Mouse (Mus musculus) liver, embryonic 12.5 days (tissue): ENCODE measurements around the gene Rnf141. TPM values are rescaled to one million over a fixed set of nuclear protein-coding genes. Genes with fewer than 3 reads are reported as not detected.

Experiments
- ATAC-seq: fragments of 200-750 bp; cut with Nextera tagmentation; 2 replicates; pipeline ENCODE4 v1.8.0; 2017; ENCODE audit warnings: moderate number of reproducible peaks, mild to moderate bottlenecking, moderate library complexity
- H3K27ac ChIP-seq: fragments of 300-500 bp; sonication (generic); 2 replicates; pipeline ENCODE4 v1.5.1; 2016; ENCODE audit warnings: mild to moderate bottlenecking
- H3K27me3 ChIP-seq: fragments of 300-500 bp; sonication (generic); replicated peaks from 2 replicates; pipeline ENCODE4 v1.6.1; 2016; ENCODE audit warnings: mild to moderate bottlenecking, moderate library complexity
- H3K36me3 ChIP-seq: fragments of 300-500 bp; sonication (generic); 2 replicates; pipeline ENCODE4 v1.6.1; 2016; ENCODE audit warnings: mild to moderate bottlenecking, moderate library complexity
- H3K4me1 ChIP-seq: fragments of 300-500 bp; sonication (generic); 2 replicates; pipeline ENCODE4 v1.6.1; 2016
- H3K4me2 ChIP-seq: fragments of 300-500 bp; sonication (generic); 2 replicates; pipeline ENCODE4 v1.6.1; 2016; ENCODE audit warnings: mild to moderate bottlenecking, moderate library complexity
- H3K4me3 ChIP-seq: fragments of 300-500 bp; sonication (generic); 2 replicates; pipeline ENCODE4 v1.5.1; 2016; ENCODE audit warnings: mild to moderate bottlenecking, moderate library complexity
- H3K9ac ChIP-seq: fragments of 300-500 bp; sonication (generic); 2 replicates; pipeline ENCODE4 v1.6.1; 2016; ENCODE audit warnings: mild to moderate bottlenecking, moderate library complexity
- H3K9me3 ChIP-seq: fragments of 300-500 bp; sonication (generic); replicated peaks from 2 replicates; pipeline ENCODE4 v1.6.1; 2016; ENCODE audit warnings: mild to moderate bottlenecking, moderate library complexity
- WGBS: fragments of 180-500 bp; shearing (Covaris S2); methylation state at CpG from one replicate; pipeline ENCODE4 v1.1.7; 2016; ENCODE audit not compliant: insufficient replicate concordance; 5-methylcytosine and 5-hydroxymethylcytosine counted together
- microRNA-seq: library from miRNA; unstranded; fragments of <30 nt; microRNA quantifications from one replicate; pipeline ENCODE4, GENCODE M21; 2017
- polyA plus RNA-seq: library from polyadenylated mRNA; unstranded; fragments of >200 nt; fragmentation: Nextera tagmentation; extraction: Ambion mirVana; gene quantifications from 2 replicates; pipeline ENCODE4 v1.2.1, GENCODE M21; 2016

Gene Rnf141
- polyA plus RNA-seq, 1 experiment from 2014 or later: 29.1 TPM

DNA sequence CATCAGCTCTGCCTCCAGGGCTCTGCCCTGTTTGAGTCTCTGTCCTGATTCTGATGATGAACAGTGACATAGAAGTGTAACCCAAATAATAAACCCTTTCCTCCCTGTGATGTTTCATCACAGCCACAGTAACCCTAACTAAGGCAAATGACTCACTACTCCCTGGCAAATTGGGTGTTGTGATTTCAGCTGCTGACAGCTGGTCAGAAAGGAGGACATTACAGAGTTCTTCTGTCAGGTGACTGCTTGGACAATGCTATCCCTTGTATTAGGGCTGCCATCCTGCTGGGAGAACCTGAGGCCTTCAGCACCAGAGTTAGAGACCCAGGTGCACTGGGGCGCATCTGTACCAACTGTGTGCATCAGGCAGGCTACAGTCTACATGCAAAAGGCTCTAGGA is 90.9 kb downstream of the Rnf141 start:
- no peak overlapping the region for H3K9ac ChIP-seq
- 0 out of 2 replicates have a peak, but pooled peaks cover 3% of the 10 kb centered on the region for H3K4me1 ChIP-seq
- no peak overlapping the region for H3K4me2 ChIP-seq
- H3K9me3 ChIP-seq: no peaks in the 10 kb centered on the region
- H3K27me3 ChIP-seq: 0 out of 2 replicates have a peak, but pooled peaks cover 6% of the 10 kb centered on the region
- H3K4me3 ChIP-seq: no peak overlapping the region
- H3K36me3 ChIP-seq: no peaks in the 10 kb centered on the region
- no peak for ATAC-seq
- 77% methylated on average over 1 of the region's 1 CpGs for WGBS
- no peak overlapping the region for H3K27ac ChIP-seq

DNA sequence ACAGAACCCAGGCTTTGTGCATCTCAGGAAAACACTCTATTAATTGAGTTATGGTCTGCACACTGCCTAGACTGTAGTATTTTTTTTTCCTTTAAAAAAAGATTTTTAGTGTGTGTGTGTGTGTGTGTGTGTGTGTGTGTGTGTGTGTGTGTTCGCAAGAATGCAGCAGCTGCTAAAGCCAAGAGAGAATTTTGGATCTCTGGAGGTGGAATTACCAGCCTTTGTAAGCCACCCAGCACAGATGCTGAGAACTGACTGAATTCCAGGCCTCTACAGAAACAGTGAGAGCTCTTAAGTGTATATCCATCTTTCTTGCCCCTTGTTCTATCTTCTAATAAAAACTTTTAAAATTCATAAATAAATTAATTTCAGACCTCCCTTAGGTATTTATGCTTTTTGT is 92.6 kb downstream of the Rnf141 start:
- H3K27ac ChIP-seq: no peak overlapping the region
- H3K36me3 ChIP-seq: no peaks in the 10 kb centered on the region
- no peak overlapping the region for H3K9ac ChIP-seq
- no peak overlapping the region for H3K4me2 ChIP-seq
- H3K4me1 ChIP-seq: peaks cover 7% of the 10 kb centered on the region; the same call in 1 of the 2 replicates
- no peaks in the 10 kb centered on the region for H3K9me3 ChIP-seq
- H3K4me3 ChIP-seq: no peak overlapping the region
- H3K27me3 ChIP-seq: 0 out of 2 replicates have a peak, but pooled peaks cover 6% of the 10 kb centered on the region
- WGBS: no CpG with 5 or more reads among the region's 1 CpGs
- no peak for ATAC-seq

DNA sequence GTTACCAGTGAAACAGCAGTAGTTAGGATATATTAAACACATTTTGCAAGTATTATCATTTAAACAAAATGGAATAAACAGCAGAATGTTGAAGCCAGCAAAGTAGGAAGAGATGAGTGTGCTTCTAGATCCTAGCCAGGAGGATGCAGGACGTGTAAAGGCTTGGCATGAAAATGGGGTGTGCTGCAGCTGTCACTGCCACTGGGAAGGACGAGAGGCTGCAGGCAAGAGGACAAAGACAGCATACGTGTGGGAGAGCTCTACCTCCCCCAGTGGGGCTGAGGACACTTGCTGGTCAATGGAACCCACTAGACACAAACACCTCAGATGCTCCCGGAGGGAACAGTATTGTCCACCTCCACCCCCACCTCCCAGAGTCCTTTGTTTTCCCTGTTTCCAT is 93.4 kb downstream of the Rnf141 start:
- no peak overlapping the region for H3K27ac ChIP-seq
- no peaks in the 10 kb centered on the region for H3K36me3 ChIP-seq
- H3K9ac ChIP-seq: no peak overlapping the region
- no peak for ATAC-seq
- 0 out of 2 replicates have a peak, but pooled peaks cover 3% of the 10 kb centered on the region for H3K27me3 ChIP-seq
- no peak overlapping the region for H3K4me3 ChIP-seq
- H3K9me3 ChIP-seq: no peaks in the 10 kb centered on the region
- H3K4me2 ChIP-seq: no peak overlapping the region
- H3K4me1 ChIP-seq: peaks cover 7% of the 10 kb centered on the region; the same call in 1 of the 2 replicates
- 49% methylated on average over 4 of the region's 4 CpGs for WGBS

Small RNA genes lying within 50 kb of the gene (microRNA-seq; reads per million reads assigned to microRNA genes)
- not detected for gene Gm47282

Other genes with a start within 250 kb of the Rnf141 start
- 7.2 and 9.2 TPM in 2 replicates for gene Sbf2, start 229.5 kb downstream of the Rnf141 start, polyA plus RNA-seq
- gene Adm, start 216.8 kb downstream of the Rnf141 start, polyA plus RNA-seq: 7.8 and 8.9 TPM in 2 replicates
- 33.7 and 34.2 TPM in 2 replicates for gene Ampd3, start 76.3 kb downstream of the Rnf141 start, polyA plus RNA-seq
- 26.7 and 28.6 TPM in 2 replicates for gene Lyve1, start 18.8 kb upstream of the Rnf141 start, polyA plus RNA-seq
- 14.7 and 14.9 TPM in 2 replicates for gene Mrvi1, start 138.0 kb upstream of the Rnf141 start, polyA plus RNA-seq
- gene Ctr9, start 184.5 kb upstream of the Rnf141 start, polyA plus RNA-seq: 40.3 and 40.5 TPM in 2 replicates
- gene Eif4g2, start 238.6 kb upstream of the Rnf141 start, polyA plus RNA-seq: 687 and 693 TPM in 2 replicates